Mouse (Mus musculus): ENCODE results near the gene Mfsd11.
"Not testable (repeated sequence)": the region's sequence is repeated elsewhere in the genome, so short reads cannot be mapped to it uniquely, and the experiment has no call there.

Mfsd11 gene

DNA sequence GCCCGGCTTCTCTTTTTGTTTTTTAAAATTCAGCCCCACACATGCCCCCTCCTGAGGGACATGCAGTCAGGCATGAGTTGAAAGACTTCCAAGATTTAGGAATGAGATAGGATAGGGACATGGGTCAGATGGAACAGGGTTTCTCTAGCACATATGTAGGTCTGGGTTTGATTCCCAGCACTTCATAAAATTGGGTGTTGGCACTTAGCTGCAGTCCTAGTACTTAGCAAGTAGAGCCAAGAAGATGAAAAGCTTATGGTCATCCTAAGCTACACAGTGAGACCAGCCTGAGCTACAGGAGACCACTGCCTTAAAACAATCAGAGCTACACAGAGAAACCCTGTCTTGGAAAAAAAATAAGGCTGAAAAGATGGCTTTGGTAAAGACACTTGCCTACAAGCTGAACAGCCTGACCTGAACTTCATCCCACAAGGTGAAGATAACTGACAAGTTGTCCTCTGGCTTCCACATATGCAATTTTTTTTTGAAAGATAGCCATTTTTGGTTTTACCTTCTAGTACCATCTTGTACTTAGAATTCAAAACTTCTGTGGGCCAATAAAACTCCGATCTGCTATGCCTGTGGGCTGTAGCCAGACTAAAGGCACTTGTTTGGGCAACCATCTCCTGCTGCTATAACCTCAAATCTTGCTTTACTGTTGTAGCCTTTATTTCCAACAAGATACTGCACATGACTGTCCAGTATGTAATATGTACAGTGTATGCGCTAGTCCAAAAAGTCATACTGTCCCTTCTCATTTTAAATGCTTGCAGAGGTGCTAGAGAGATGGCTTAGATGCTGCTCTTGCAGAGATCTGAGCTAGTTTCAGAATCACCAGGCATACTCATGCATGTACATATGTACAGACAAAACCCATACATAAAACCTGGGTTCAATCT lies 4.8 kb upstream of the Mfsd11 start:
- DNase-seq (ENCODE audit: low spot score in 2 of 2) = no peak

DNA sequence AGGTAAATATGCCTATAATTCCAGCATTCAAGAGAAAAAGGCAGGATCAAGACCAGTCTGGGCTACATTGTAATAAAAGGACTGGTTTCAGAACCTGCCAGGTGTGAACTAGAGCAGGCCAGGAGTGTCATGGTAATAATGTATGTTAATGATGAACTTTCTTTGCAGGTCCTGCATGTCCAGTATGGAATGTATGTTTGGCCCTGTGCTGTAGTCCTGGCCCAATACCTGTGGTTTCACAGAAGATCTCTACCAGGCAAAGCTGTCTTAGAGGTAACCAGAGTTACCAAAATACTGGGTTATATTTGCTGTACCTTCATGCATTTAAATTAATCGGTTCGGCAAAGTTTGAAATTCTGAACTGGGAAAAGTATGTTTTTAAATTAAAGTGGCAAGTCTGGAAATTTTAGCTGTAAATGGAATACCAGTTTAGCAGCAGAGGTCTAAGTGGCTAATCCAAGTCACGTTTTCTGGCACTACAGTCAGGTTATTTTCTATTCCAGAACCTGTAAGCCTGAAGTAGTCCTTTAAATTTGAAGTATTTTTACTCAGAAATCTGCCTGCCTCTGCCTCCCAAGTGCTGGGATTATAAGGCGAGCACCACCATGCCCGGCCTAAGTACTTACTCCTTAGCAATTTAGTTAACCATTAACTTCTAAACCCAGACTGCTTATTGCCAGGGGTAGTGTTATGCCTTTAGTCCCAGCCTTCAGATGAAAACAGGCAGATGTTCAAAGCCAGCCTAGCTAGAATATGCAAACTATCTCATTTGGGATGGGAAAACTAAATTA lies 4.0 kb upstream of the Mfsd11 start:
- DNase-seq (ENCODE audit: low spot score in 2 of 2) = no peak

DNA sequence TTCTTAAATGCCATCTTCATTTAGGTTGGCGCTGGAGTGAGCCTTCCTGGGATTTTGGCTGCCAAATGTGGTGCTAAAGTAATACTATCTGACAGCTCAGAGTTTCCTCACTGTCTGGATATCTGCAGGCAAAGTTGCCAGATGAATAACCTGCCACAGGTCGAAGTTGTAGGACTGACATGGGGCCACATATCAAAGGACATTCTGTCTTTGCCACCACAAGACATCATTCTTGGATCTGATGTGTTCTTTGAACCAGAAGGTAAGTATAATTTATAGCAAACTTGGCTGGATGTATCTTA lies 3.4 kb upstream of the Mfsd11 start:
- not testable (repeated sequence) for DNase-seq (ENCODE audit: low spot score in 2 of 2)

- no peak for DNase-seq (ENCODE audit: low spot score in 2 of 2)
These were observed 2.7 kb upstream of the Mfsd11 start for GRCm38 (mm10) chr11:116849587-116849986.

DNA sequence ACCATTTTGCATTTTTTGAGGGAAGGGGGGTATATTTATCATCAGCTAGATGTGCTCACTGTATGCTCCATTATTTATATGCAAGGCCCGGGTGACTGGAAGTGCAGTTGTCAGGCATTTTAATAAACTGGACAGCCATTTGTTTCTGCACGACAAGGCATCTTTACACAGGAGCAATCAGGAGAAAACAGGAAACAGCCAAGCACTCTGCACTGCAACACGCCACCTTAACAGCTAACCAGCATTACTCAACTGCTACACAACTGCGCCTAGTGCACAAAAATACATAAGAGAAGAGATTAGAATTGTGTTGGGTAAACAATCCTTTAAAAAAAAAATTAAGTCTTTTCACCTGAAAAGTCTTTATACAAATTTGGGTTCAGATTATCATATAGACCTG lies 2.2 kb upstream of the Mfsd11 start:
- DNase-seq (ENCODE audit: low spot score in 2 of 2) = no peak

GRCm38 (mm10) chr11:116850833-116851477 lies 1.3 kb upstream of the Mfsd11 start:
- DNase-seq (ENCODE audit: low spot score in 2 of 2) = no peak

- no peak for DNase-seq (ENCODE audit: low spot score in 2 of 2)
These were observed 507 bp upstream of the Mfsd11 start for GRCm38 (mm10) chr11:116851576-116852290.

- peak; percentile 94 to 97 for DNase-seq (ENCODE audit: low spot score in 2 of 2)
These were observed 761 bp downstream of the Mfsd11 start, which contains the start of gene Srsf2 for GRCm38 (mm10) chr11:116852891-116853511. Srsf2 (minus strand) TSS chr11:116853094.

DNA sequence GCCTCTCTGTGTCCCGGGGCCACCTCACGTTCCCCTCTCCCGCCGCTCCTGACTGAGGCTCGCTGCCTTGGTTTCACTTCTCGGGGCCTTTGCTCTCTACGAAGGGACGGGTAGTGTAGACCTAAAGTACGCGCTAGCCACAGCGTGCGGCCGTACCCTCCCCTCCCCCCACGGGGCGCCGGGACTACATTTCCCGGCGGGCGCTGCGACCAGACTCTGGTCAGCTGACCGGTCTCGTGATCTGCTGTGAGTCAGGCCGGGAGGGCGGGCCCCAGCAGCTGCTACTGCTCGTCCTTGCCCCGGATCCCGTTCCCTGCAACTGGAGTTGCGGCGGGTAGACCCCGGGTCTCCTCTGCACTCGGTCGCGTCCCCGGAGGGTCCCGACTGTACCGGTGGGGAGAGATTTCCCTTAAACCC lies 1.3 kb downstream of the Mfsd11 start:
- peak in 1 of 2 experiments; percentile 95 for DNase-seq (ENCODE audit: low spot score in 2 of 2)

GRCm38 (mm10) chr11:116854279-116854678 lies 2.0 kb downstream of the Mfsd11 start:
- no peak for DNase-seq (ENCODE audit: low spot score in 2 of 2)

GRCm38 (mm10) chr11:116857183-116857850 lies 5.1 kb downstream of the Mfsd11 start:
- DNase-seq (ENCODE audit: low spot score in 2 of 2) = no peak

- no peak for DNase-seq (ENCODE audit: low spot score in 2 of 2)
These were observed 12.2 kb downstream of the Mfsd11 start for GRCm38 (mm10) chr11:116864444-116864843.

- DNase-seq (ENCODE audit: low spot score in 2 of 2) = no peak
These were observed 13.8 kb downstream of the Mfsd11 start for GRCm38 (mm10) chr11:116865945-116866585.

- no peak for DNase-seq (ENCODE audit: low spot score in 2 of 2)
These were observed 15.9 kb downstream of the Mfsd11 start for GRCm38 (mm10) chr11:116868129-116868528.

- peak; percentile 23 to 45 for DNase-seq (ENCODE audit: low spot score in 2 of 2)
These were observed 17.0 kb downstream of the Mfsd11 start for GRCm38 (mm10) chr11:116869223-116869622.

GRCm38 (mm10) chr11:116869641-116870040 lies 17.4 kb downstream of the Mfsd11 start:
- DNase-seq (ENCODE audit: low spot score in 2 of 2) = no peak

GRCm38 (mm10) chr11:116871538-116871937 lies 19.3 kb downstream of the Mfsd11 start:
- no peak for DNase-seq (ENCODE audit: low spot score in 2 of 2)

DNA sequence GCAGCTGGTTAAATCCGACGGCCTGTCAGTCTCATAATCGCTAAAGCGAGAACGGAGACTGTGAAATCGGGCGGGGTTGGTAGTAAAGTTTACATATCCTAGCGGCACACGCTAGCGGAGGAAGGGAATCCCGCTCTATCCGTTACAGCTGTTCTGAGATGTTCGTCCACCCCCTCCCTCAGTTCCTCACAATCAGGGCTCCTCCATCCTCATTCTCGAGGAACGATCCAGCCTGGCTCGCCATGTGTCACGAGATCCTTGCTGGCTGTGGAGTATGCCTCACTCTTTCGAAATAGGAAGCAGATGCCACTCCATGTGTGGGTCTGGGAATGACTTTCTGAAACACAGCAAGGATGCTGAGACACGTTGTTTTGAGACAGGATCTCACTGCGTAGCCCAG lies 21.7 kb downstream of the Mfsd11 start:
- no peak for DNase-seq (ENCODE audit: low spot score in 2 of 2)

DNA sequence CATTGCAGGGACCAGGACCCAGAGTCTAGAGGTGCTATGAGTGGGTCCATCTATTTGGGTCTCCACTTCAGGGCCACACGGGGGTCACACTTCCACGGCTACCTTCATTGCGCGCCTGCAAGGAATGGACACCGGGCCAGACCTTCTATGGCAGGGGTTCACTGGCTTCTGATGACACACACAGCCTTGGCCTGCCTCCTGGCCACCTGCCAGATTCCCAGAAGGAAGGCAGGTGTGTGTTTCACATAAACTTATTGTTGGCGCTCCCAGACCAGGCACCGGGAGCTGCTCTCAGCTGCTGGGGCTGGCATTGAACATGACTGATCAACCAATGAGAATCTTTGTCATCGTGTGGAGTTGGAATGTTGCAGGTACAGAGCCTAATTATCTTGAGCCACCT lies 26.2 kb downstream of the Mfsd11 start:
- DNase-seq (ENCODE audit: low spot score in 2 of 2) = no peak

DNA sequence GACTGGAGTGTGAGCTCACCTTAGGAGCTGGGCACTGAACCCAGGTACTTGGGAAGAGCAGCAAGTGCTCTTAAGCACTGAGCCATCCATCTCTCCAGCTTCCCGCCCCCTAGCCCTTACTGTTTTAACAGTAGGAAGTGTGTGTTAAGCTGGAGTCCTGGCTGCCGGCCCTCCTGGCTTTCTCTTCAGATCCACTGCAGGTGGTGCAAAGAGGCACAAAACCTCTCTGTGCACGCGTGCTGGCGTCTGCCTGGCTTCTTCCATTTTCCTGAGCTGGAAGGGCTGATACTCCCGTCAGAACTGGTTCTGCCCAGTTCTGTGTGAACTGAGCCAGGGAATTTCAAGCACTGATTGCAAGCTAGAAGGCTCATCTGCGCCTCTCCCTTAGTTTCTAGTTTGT lies 28.6 kb downstream of the Mfsd11 start:
- no peak for DNase-seq (ENCODE audit: low spot score in 2 of 2)

Data from urinary bladder, adult 18-20 months (tissue).